Mouse (Mus musculus): ENCODE measurements around the gene Cryzl1. TPM values are rescaled to one million over a fixed set of nuclear protein-coding genes. Genes with fewer than 3 reads are reported as not detected.

The Cryzl1 gene
- polyA plus RNA-seq, 1 experiment from 2014 or later, result 36.3 TPM

GRCm38 (mm10) chr16:91688023-91688618, 40.7 kb downstream of the Cryzl1 start:
- Histone ChIP-seq H3K9me3 (ENCODE audit: control insufficient read depth) (no peaks in the 10 kb centered on the region), H3K9ac (ENCODE audit: low read depth, low read length) (peak overlapping the region; percentile 88), H3K27me3 (replicated peaks; ENCODE audit: control insufficient read depth, insufficient read depth, low read length) (no peaks in the 10 kb centered on the region), H3K4me3 (ENCODE audit: low read depth, low read length) (peak overlapping the region; percentile 90), H3K4me1 (replicated peaks; ENCODE audit: control insufficient read depth, insufficient read depth, low read length) (no peaks in the 10 kb centered on the region), H3K27ac (ENCODE audit: low read depth, low read length) (peak overlapping the region; percentile 77; the same call in 1 of the 2 replicates), H3K4me2 (replicated peaks; ENCODE audit: low read depth) (peak overlapping the region; percentile 100), H3K36me3 (ENCODE audit: control insufficient read depth, insufficient read depth) (peaks cover 10% of the 10 kb centered on the region)
- 1% methylated on average over 51 of the region's 51 CpGs for WGBS
- peak; percentile 26 for ATAC-seq
- no peak for TF ChIP-seq CTCF (IDR thresholded peaks at IDR 0.05; ENCODE audit: low read depth)

GRCm38 (mm10) chr16:91686369-91686768, 42.4 kb downstream of the Cryzl1 start:
- WGBS, result 70% methylated on average over 5 of the region's 5 CpGs
- TF ChIP-seq CTCF (IDR thresholded peaks at IDR 0.05; ENCODE audit: low read depth), result no peak
- Histone ChIP-seq H3K4me2 (replicated peaks; ENCODE audit: low read depth) (no peak overlapping the region), H3K4me3 (ENCODE audit: low read depth, low read length) (no peak overlapping the region), H3K36me3 (ENCODE audit: control insufficient read depth, insufficient read depth) (peaks cover 27% of the 10 kb centered on the region), H3K9ac (ENCODE audit: low read depth, low read length) (no peak overlapping the region), H3K27me3 (replicated peaks; ENCODE audit: control insufficient read depth, insufficient read depth, low read length) (no peaks in the 10 kb centered on the region), H3K4me1 (replicated peaks; ENCODE audit: control insufficient read depth, insufficient read depth, low read length) (no peaks in the 10 kb centered on the region), H3K27ac (ENCODE audit: low read depth, low read length) (no peak overlapping the region), H3K9me3 (ENCODE audit: control insufficient read depth) (no peaks in the 10 kb centered on the region)
- no peak for ATAC-seq

DNA sequence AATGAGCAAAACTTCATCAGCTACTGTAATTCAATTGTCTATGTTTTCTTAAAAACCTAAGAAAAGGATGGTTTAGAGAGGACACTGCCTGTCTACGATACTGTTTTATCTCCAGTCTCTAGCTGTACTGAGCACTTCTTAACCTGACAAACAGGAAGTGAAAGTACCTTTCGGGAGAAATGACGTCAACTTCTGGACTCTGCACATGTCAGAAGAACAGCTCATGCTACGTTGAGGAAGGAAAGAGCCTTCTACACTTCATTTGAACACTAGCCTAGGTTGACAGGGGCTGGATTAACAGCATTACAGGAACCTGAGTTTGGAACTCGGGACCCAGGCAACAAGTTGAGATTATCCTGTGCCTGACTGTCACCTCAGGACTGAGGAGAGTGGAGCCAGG, 43.2 kb downstream of the Cryzl1 start:
- ATAC-seq, result peak; percentile 62
- TF ChIP-seq CTCF (IDR thresholded peaks at IDR 0.05; ENCODE audit: low read depth), result no peak
- 45% methylated on average over 5 of the region's 5 CpGs for WGBS
- no peaks in the 10 kb centered on the region for H3K9me3 ChIP-seq (ENCODE audit: control insufficient read depth)
- no peaks in the 10 kb centered on the region for H3K4me1 ChIP-seq (replicated peaks; ENCODE audit: control insufficient read depth, insufficient read depth, low read length)
- H3K4me2 ChIP-seq (replicated peaks; ENCODE audit: low read depth), result no peak overlapping the region
- no peak overlapping the region for H3K9ac ChIP-seq (ENCODE audit: low read depth, low read length)
- no peak overlapping the region for H3K27ac ChIP-seq (ENCODE audit: low read depth, low read length)
- peaks cover 30% of the 10 kb centered on the region for H3K36me3 ChIP-seq (ENCODE audit: control insufficient read depth, insufficient read depth)
- H3K27me3 ChIP-seq (replicated peaks; ENCODE audit: control insufficient read depth, insufficient read depth, low read length), result no peaks in the 10 kb centered on the region
- H3K4me3 ChIP-seq (ENCODE audit: low read depth, low read length), result no peak overlapping the region

GRCm38 (mm10) chr16:91680656-91681055, 48.1 kb downstream of the Cryzl1 start:
- no peak for TF ChIP-seq CTCF (IDR thresholded peaks at IDR 0.05; ENCODE audit: low read depth)
- Histone ChIP-seq H3K4me1 (replicated peaks; ENCODE audit: control insufficient read depth, insufficient read depth, low read length) (no peaks in the 10 kb centered on the region), H3K9me3 (ENCODE audit: control insufficient read depth) (no peaks in the 10 kb centered on the region), H3K36me3 (ENCODE audit: control insufficient read depth, insufficient read depth) (peaks cover 53% of the 10 kb centered on the region), H3K9ac (ENCODE audit: low read depth, low read length) (no peak overlapping the region), H3K4me3 (ENCODE audit: low read depth, low read length) (no peak overlapping the region), H3K27me3 (replicated peaks; ENCODE audit: control insufficient read depth, insufficient read depth, low read length) (no peaks in the 10 kb centered on the region), H3K4me2 (replicated peaks; ENCODE audit: low read depth) (no peak overlapping the region), H3K27ac (ENCODE audit: low read depth, low read length) (no peak overlapping the region)
- 65% methylated on average over 5 of the region's 5 CpGs for WGBS
- ATAC-seq, result no peak

GRCm38 (mm10) chr16:91678147-91678911, 50.4 kb downstream of the Cryzl1 start:
- no peak for TF ChIP-seq CTCF (IDR thresholded peaks at IDR 0.05; ENCODE audit: low read depth)
- H3K9me3 ChIP-seq (ENCODE audit: control insufficient read depth), result no peaks in the 10 kb centered on the region
- peaks cover 61% of the 10 kb centered on the region for H3K36me3 ChIP-seq (ENCODE audit: control insufficient read depth, insufficient read depth)
- H3K4me1 ChIP-seq (replicated peaks; ENCODE audit: control insufficient read depth, insufficient read depth, low read length), result no peaks in the 10 kb centered on the region
- H3K4me3 ChIP-seq (ENCODE audit: low read depth, low read length), result no peak overlapping the region
- peak overlapping the region; percentile 41 for H3K27ac ChIP-seq (ENCODE audit: low read depth, low read length)
- no peak overlapping the region for H3K9ac ChIP-seq (ENCODE audit: low read depth, low read length)
- WGBS, result 51% methylated on average over 5 of the region's 5 CpGs
- peak; percentile 98 for ATAC-seq
- H3K4me2 ChIP-seq (replicated peaks; ENCODE audit: low read depth), result no peak overlapping the region
- no peaks in the 10 kb centered on the region for H3K27me3 ChIP-seq (replicated peaks; ENCODE audit: control insufficient read depth, insufficient read depth, low read length)

DNA sequence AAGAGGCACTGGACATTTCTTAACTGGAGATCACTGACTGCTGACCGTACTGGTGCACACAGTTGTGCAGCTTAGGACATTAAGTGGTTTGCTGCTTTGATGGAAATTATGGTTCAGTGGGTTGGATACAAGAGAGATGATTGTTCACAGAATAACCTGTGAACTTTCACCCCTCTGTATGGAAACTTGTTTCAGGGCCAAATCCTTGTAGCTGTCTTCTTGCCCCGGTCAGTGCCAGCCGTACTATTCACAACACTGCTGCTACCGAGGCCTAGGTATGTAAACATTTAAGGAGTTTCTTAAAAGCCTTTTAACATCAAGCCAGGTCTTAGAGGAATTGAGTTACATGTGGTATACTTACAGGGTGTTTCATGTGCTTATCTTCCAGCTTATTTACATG, 54.3 kb downstream of the Cryzl1 start:
- no peak overlapping the region for H3K4me2 ChIP-seq (replicated peaks; ENCODE audit: low read depth)
- H3K36me3 ChIP-seq (ENCODE audit: control insufficient read depth, insufficient read depth), result peaks cover 76% of the 10 kb centered on the region
- no peaks in the 10 kb centered on the region for H3K4me1 ChIP-seq (replicated peaks; ENCODE audit: control insufficient read depth, insufficient read depth, low read length)
- H3K9ac ChIP-seq (ENCODE audit: low read depth, low read length), result no peak overlapping the region
- H3K9me3 ChIP-seq (ENCODE audit: control insufficient read depth), result no peaks in the 10 kb centered on the region
- 66% methylated on average over 4 of the region's 4 CpGs for WGBS
- H3K27me3 ChIP-seq (replicated peaks; ENCODE audit: control insufficient read depth, insufficient read depth, low read length), result no peaks in the 10 kb centered on the region
- H3K27ac ChIP-seq (ENCODE audit: low read depth, low read length), result no peak overlapping the region
- H3K4me3 ChIP-seq (ENCODE audit: low read depth, low read length), result no peak overlapping the region
- no peak for TF ChIP-seq CTCF (IDR thresholded peaks at IDR 0.05; ENCODE audit: low read depth)
- no peak for ATAC-seq

Data from intestine, postnatal 0 days (tissue).